ENCODE assay signal across 8 mouse cellular contexts in genomic region chr11:95145851-95146403, GRCm38 (mm10). TPM values are rescaled to one million over a fixed set of nuclear protein-coding genes. Genes with fewer than 3 reads are reported as not detected.
A peak's percentile ranks its signal among the peaks of the same experiment; 100 is the strongest.
DNase-seq lines count a peak whose midpoint lies in the region; ATAC-seq and TF ChIP-seq lines count a peak whose summit lies in the region.

Dlx4 (minus strand) TSS chr11:95146263.

- H3K27me3 ChIP-seq in forebrain, postnatal 0 days (ENCODE audit: insufficient read depth, low read length), result peaks cover 87% of the 10 kb centered on the region
- peaks cover 87% of the 10 kb centered on the region for H3K27me3 ChIP-seq in intestine, embryonic 16.5 days (replicated peaks; ENCODE audit: control insufficient read depth, insufficient read depth, low read length)

- DNase-seq in layer of hippocampus, adult 2 months (ENCODE audit: low spot score in 2 of 2), result no peak
- DNase-seq in layer of hippocampus, postnatal 25 days (ENCODE audit: extremely low spot score in 1 of 2, low spot score in 1 of 2), result no peak
- peak; percentile 79 for DNase-seq in adrenal gland, adult 2 months
- peak; percentile 30 for DNase-seq in forebrain, postnatal 0 days
- DNase-seq in lung, postnatal 4 days, result peak; percentile 69 to 78
- DNase-seq in thymus, postnatal 0 days (ENCODE audit: low spot score), result peak; percentile 63
- DNase-seq in layer of hippocampus, adult 11-12 months (ENCODE audit: low spot score), result no peak

- WGBS in forebrain, postnatal 0 days, result under 1% methylated on average over 48 of the region's 48 CpGs
- under 1% methylated on average over 48 of the region's 48 CpGs for WGBS in intestine, embryonic 16.5 days

- no peak within 1 kb of the TSS for H3K27ac ChIP-seq in layer of hippocampus, adult 2 months
- no peak within 1 kb of the TSS for H3K27ac ChIP-seq in forebrain, postnatal 0 days (ENCODE audit: low read depth, low read length)
- H3K27ac ChIP-seq in intestine, embryonic 16.5 days (ENCODE audit: low read length), result no peak within 1 kb of the TSS

- H3K9ac ChIP-seq in forebrain, postnatal 0 days, result no peak within 1 kb of the TSS
- H3K9ac ChIP-seq in intestine, embryonic 16.5 days (ENCODE audit: low read depth, low read length), result peak within 1 kb of the TSS; percentile 63

- H3K36me3 ChIP-seq in forebrain, postnatal 0 days (ENCODE audit: insufficient read depth), result no peaks in the 10 kb centered on the region
- H3K36me3 ChIP-seq in intestine, embryonic 16.5 days (ENCODE audit: control insufficient read depth, insufficient read depth, low read length), result no peaks in the 10 kb centered on the region

- no peak for TF ChIP-seq CTCF in layer of hippocampus, adult 2 months (conservative IDR thresholded peaks at IDR 0.05)
- no peak for TF ChIP-seq CTCF in forebrain, postnatal 0 days (IDR thresholded peaks at IDR 0.05; ENCODE audit: low read depth)

- peak; percentile 36; the same call in 1 of the 2 replicates for ATAC-seq in forebrain, postnatal 0 days
- peak; percentile 83 for ATAC-seq in intestine, embryonic 16.5 days

- H3K4me3 ChIP-seq in layer of hippocampus, adult 2 months, result peak within 1 kb of the TSS; percentile 44
- H3K4me3 ChIP-seq in forebrain, postnatal 0 days (ENCODE audit: low read depth, low read length), result peak within 1 kb of the TSS; percentile 27
- H3K4me3 ChIP-seq in intestine, embryonic 16.5 days (ENCODE audit: low read length), result peak within 1 kb of the TSS; percentile 57

- H3K4me2 ChIP-seq in forebrain, postnatal 0 days (ENCODE audit: low read depth), result peak within 1 kb of the TSS; percentile 48
- H3K4me2 ChIP-seq in intestine, embryonic 16.5 days (ENCODE audit: low read depth, low read length), result peak within 1 kb of the TSS; percentile 90

- H3K4me1 ChIP-seq in forebrain, postnatal 0 days (ENCODE audit: insufficient read depth), result peaks cover 6% of the 10 kb centered on the region; the same call in 1 of the 2 replicates
- H3K4me1 ChIP-seq in intestine, embryonic 16.5 days (ENCODE audit: control insufficient read depth, insufficient read depth, low read length), result peaks cover 18% of the 10 kb centered on the region

- no peaks in the 10 kb centered on the region for H3K9me3 ChIP-seq in forebrain, postnatal 0 days (ENCODE audit: low read length)
- H3K9me3 ChIP-seq in intestine, embryonic 16.5 days (ENCODE audit: control insufficient read depth, low read length), result 0 out of 2 replicates have a peak, but pooled peaks cover 6% of the 10 kb centered on the region

RNA-seq across cellular contexts. Expression of gene Dlx4, which starts in this region (rescaled TPM):
- total RNA-seq in layer of hippocampus, adult 2 months (2021), result not detected
- total RNA-seq in layer of hippocampus, postnatal 25 days (2021), result not detected
- under 1 TPM in 1 of 2 experiments, not detected in 1; 0.21 TPM for total RNA-seq in adrenal gland, adult 2 months (2021)
- 0.17 and 0.25 TPM in 2 replicates for polyA plus RNA-seq in adrenal gland, adult 2 months (2012; rRNA removed)
- total RNA-seq in forebrain, postnatal 0 days (2014; rRNA removed), result 0.15 TPM in 1 of 2 replicates, not detected in the other
- 0.49 and 0.82 TPM in 2 replicates for polyA plus RNA-seq in forebrain, postnatal 0 days (2015; fragmentation: Nextera tagmentation; extraction: Ambion mirVana)
- 0.11 and 0.12 TPM in 2 replicates for polyA plus RNA-seq in intestine, embryonic 16.5 days (2015; fragmentation: Nextera tagmentation; extraction: Ambion mirVana)
- polyA plus RNA-seq in thymus, postnatal 0 days (2015; fragmentation: Nextera tagmentation; extraction: Ambion mirVana), result 0.17 and 0.21 TPM in 2 replicates

Comparison
In these comparisons a context has a peak if more than half of its experiments do, and no peak if none do; other contexts are left out.
1. Peak in DNase-seq in adrenal gland, adult 2 months; RNA of the gene not detected or under 1 TPM.
2. Peak in DNase-seq, ATAC-seq, H3K4me3 ChIP-seq and H3K4me2 ChIP-seq in forebrain, postnatal 0 days; RNA of the gene not detected or under 1 TPM.
3. Peak in ATAC-seq, H3K4me3 ChIP-seq, H3K9ac ChIP-seq and H3K4me2 ChIP-seq in intestine, embryonic 16.5 days; RNA of the gene not detected or under 1 TPM.
4. Peak in DNase-seq in thymus, postnatal 0 days; RNA of the gene not detected or under 1 TPM.
5. DNase-seq: peak in lung, postnatal 4 days (2 of 2); none in layer of hippocampus, adult 2 months (0 of 2), layer of hippocampus, postnatal 25 days (0 of 2) and layer of hippocampus, adult 11-12 months (single experiment).
6. Peak in every context shown above with its lines, with median percentiles within 50 percentile points of each other: H3K4me3 ChIP-seq.